Mouse (Mus musculus) stomach, postnatal 0 days (tissue): ENCODE measurements around the gene Cdon. TPM values are rescaled to one million over a fixed set of nuclear protein-coding genes. Genes with fewer than 3 reads are reported as not detected.

Experiments used
- ATAC-seq: fragments of 200-750 bp; cut with Nextera tagmentation; 2 replicates; pipeline ENCODE4 v1.8.0; 2017; ENCODE audit not compliant: low FRiP score, low TSS enrichment
- DNase-seq: peaks from one replicate; pipeline ENCODE4 v3.0.0-alpha.2; 2016; ENCODE audit warnings: low spot score
- H3K27ac ChIP-seq: fragments of 300-500 bp; sonication (generic); replicated peaks from 2 replicates; pipeline ENCODE4 v1.5.1; 2014; ENCODE audit warnings: mild to moderate bottlenecking, control low read depth
- H3K27me3 ChIP-seq: fragments of 300-500 bp; sonication (generic); 2 replicates; pipeline ENCODE4 v1.6.1; 2014; ENCODE audit warnings: low read length; ENCODE audit not compliant: control insufficient read depth, insufficient read depth
- H3K36me3 ChIP-seq: fragments of 300-500 bp; sonication (generic); 2 replicates; pipeline ENCODE4 v1.6.1; 2014; ENCODE audit warnings: low read length, mixed read lengths; ENCODE audit not compliant: control insufficient read depth, insufficient read depth
- H3K4me1 ChIP-seq: fragments of 300-500 bp; sonication (generic); replicated peaks from 2 replicates; pipeline ENCODE4 v1.6.1; 2014; ENCODE audit warnings: antibody characterized with exemption; ENCODE audit not compliant: control insufficient read depth, insufficient read depth
- H3K4me2 ChIP-seq: fragments of 300-500 bp; sonication (generic); replicated peaks from 2 replicates; pipeline ENCODE4 v1.6.1; 2014; ENCODE audit warnings: low read depth, mild to moderate bottlenecking, control low read depth, moderate library complexity
- H3K4me3 ChIP-seq: fragments of 300-500 bp; sonication (generic); 2 replicates; pipeline ENCODE4 v1.5.1; 2014; ENCODE audit warnings: low read depth, low read length, control low read depth
- H3K9ac ChIP-seq: fragments of 300-500 bp; sonication (generic); 2 replicates; pipeline ENCODE4 v1.6.1; 2014; ENCODE audit warnings: mild to moderate bottlenecking, low read length, control low read depth, mixed read lengths
- H3K9me3 ChIP-seq: fragments of 300-500 bp; sonication (generic); 2 replicates; pipeline ENCODE4 v1.6.1; 2016; ENCODE audit warnings: low read length; ENCODE audit not compliant: control insufficient read depth
- CTCF ChIP-seq: IDR thresholded peaks from 2 replicates; pipeline ENCODE4 v1.5.1; 2016; ENCODE audit warnings: antibody characterized with exemption, low read depth, mild to moderate bottlenecking, moderate library complexity
- EP300 ChIP-seq: optimal IDR thresholded peaks from 2 replicates; pipeline ENCODE3; 2016; ENCODE audit warnings: antibody characterized with exemption
- WGBS: fragments of 180-500 bp; shearing (Covaris S2); extraction: QIAGEN DNeasy Blood & Tissue Kit; methylation state at CpG from one replicate; pipeline ENCODE4 v1.1.7; 2014; 5-methylcytosine and 5-hydroxymethylcytosine counted together
- polyA plus RNA-seq: library from polyadenylated mRNA; unstranded; fragments of >200 nt; fragmentation: Nextera tagmentation; extraction: Ambion mirVana; gene quantifications from 2 replicates; pipeline ENCODE4 v1.2.1, GENCODE M21; 2015

Cdon gene
- polyA plus RNA-seq, 1 experiment from 2014 or later: 2.7 TPM

DNA sequence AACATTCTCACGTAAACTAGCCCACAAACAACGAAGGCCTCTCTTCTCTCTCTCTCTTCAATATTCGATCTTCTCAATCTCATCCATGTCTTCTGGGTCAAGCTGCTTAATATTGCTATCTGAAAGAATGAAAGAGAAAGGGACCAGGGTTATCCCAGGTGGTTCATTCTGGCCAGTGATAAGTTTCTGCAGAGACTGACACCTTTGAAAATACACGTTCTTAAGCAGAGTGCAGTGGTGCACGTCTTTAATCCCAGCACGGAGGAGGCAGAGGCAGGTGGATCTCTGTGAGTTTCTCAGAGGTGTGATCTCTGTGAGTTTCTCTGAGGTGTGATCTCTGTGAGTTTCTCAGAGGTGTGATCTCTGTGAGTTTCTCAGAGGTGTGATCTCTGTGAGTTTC is 121.0 kb downstream of the Cdon start:
- Histone ChIP-seq H3K4me2 (no peak overlapping the region), H3K4me1 (no peaks in the 10 kb centered on the region), H3K4me3 (no peak overlapping the region), H3K27ac (no peak overlapping the region), H3K9me3 (no peaks in the 10 kb centered on the region), H3K36me3 (no peaks in the 10 kb centered on the region), H3K27me3 (no peaks in the 10 kb centered on the region), H3K9ac (no peak overlapping the region)
- TF ChIP-seq CTCF (no peak), EP300 (no peak)
- DNase-seq (no peak), ATAC-seq (no peak)
- WGBS: 67% methylated on average over 6 of the region's 6 CpGs

DNA sequence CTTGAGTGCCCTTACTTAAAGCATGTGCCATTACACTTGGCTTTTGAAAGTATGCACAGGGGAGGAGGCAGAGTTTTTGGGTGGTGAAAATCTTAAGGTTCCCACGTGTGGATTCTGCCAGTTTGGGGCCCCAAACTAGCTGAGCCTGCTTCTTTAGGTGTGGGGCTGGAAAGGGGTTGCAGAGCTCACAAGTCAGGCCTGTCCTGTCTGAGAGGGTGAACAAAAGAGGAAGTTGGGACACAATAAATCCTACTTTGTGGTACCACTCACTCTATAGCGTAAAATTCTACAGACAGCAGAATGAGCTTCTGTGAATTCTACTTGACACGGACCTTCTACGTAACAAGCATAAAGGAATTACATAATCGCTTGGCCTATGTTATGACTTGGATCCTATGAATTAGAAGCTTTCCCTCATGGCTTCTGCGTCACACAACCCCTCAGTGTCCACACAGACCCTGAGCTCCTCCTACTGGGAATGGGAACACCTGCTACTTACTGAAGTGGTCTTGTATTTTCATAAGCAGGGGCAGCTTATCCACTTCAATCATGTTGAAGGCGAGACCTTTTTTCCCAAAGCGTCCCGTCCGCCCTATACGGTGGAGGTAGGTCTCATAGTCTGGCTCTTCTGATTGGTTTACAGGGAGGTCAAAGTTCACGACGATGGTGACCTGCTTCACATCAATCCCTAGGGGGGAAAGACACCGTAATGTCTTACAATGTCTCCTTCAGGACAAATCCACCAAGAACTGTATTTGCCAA is 122.4 kb downstream of the Cdon start:
- ATAC-seq (no peak), DNase-seq (no peak)
- H3K27ac ChIP-seq: no peak overlapping the region
- no peaks in the 10 kb centered on the region for H3K36me3 ChIP-seq
- H3K9me3 ChIP-seq: no peaks in the 10 kb centered on the region
- H3K27me3 ChIP-seq: no peaks in the 10 kb centered on the region
- H3K4me3 ChIP-seq: no peak overlapping the region
- TF ChIP-seq EP300 (no peak), CTCF (no peak)
- no peak overlapping the region for H3K9ac ChIP-seq
- no peaks in the 10 kb centered on the region for H3K4me1 ChIP-seq
- H3K4me2 ChIP-seq: no peak overlapping the region
- 74% methylated on average over 14 of the region's 14 CpGs for WGBS

DNA sequence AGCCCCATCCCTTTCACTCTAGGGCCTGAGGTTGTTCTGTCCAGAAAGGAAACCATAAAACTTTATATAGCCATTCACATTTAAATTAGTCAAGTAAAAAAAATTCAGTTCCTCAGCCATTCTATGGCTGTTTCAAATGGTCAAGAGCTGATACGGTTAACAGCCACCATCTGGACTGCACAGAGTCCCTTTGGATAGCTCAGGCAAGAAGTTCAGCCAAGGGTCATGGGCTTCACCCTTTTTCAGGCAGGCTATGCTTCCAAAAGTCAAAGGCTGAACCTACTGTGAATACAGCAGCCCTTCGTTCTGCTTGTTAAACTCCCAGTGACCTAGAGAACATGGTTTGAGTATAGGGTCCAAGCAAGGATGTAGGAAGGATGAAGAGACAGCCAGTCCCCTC is 123.7 kb downstream of the Cdon start:
- Histone ChIP-seq H3K4me1 (no peaks in the 10 kb centered on the region), H3K36me3 (no peaks in the 10 kb centered on the region), H3K27me3 (no peaks in the 10 kb centered on the region), H3K4me2 (no peak overlapping the region), H3K9ac (no peak overlapping the region), H3K4me3 (no peak overlapping the region), H3K27ac (no peak overlapping the region), H3K9me3 (no peaks in the 10 kb centered on the region)
- no peak for ATAC-seq
- no peak for DNase-seq
- TF ChIP-seq CTCF (no peak), EP300 (no peak)
- WGBS: 59% methylated on average over 2 of the region's 2 CpGs

DNA sequence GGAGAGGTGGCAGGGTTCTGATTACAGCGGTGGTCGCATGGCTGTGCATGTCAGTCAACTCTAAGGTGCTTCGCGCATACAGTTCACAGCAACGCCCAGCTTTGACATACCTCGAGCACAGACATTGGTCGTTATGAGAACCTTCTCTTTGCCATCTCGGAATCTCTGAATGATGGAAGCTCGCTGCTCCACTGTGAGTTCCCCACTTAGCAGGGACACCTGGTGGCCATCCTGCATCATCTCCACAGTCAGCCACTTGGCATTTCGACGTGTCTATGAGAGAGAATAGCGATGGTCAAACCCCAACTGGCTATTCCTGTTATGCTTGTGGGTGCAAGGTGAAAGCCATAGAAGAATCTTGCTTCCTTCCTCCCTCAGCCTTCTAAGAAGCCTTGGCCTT is 124.8 kb downstream of the Cdon start:
- Histone ChIP-seq H3K9me3 (no peaks in the 10 kb centered on the region), H3K4me1 (no peaks in the 10 kb centered on the region), H3K27ac (no peak overlapping the region), H3K27me3 (no peaks in the 10 kb centered on the region), H3K4me2 (no peak overlapping the region), H3K9ac (no peak overlapping the region), H3K4me3 (no peak overlapping the region), H3K36me3 (no peaks in the 10 kb centered on the region)
- ATAC-seq: no peak
- 67% methylated on average over 12 of the region's 12 CpGs for WGBS
- DNase-seq: no peak
- TF ChIP-seq CTCF (peak; percentile 52), EP300 (no peak)

DNA sequence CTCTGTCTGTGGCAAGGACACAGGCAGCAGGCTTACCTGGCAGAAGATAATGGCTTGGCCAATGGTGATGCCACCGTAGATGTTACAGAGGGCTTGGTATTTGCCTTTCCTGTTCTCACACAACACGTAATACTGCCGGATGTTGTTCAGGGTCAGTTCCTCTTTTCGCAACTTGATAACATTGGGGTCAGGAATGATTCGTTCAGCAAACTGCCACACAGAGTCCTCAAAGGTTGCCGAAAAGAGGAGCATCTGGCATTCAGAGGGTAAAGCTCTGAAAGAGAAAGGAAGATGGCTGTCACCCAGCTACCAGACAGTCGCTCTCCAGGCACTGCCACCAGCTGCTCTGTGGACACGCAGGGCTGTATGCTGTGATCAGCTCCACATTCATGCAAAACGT is 125.8 kb downstream of the Cdon start:
- TF ChIP-seq EP300 (no peak), CTCF (no peak)
- DNase-seq: no peak
- whole genome bisulfite sequencing: 68% methylated on average over 9 of the region's 9 CpGs
- Histone ChIP-seq H3K9me3 (no peaks in the 10 kb centered on the region), H3K9ac (no peak overlapping the region), H3K36me3 (no peaks in the 10 kb centered on the region), H3K4me2 (no peak overlapping the region), H3K4me3 (no peak overlapping the region), H3K27me3 (no peaks in the 10 kb centered on the region), H3K4me1 (no peaks in the 10 kb centered on the region), H3K27ac (no peak overlapping the region)
- ATAC-seq: no peak

DNA sequence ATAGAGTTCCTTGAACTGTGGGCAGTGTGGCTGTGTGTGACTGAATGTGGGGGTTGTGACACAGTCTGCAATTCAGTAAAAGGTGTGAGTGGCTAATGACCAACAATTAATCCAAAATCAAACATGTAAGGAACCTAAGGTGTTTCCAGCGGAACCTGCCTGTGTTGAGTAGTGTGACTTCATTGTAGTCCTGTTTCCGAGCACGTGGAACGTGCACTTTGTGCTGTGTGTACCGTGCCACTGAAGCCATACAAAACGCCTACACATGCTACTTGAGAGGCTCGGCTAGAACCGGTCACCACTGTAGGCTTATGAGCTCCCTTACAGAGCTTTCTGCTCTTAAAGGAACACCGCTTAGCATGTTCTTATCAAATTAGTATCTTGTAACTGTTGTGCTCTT is 127.5 kb downstream of the Cdon start:
- no peak for DNase-seq
- peak; percentile 73 for ATAC-seq
- WGBS: 53% methylated on average over 9 of the region's 9 CpGs

More for the DNA sequence above, 127.5 kb downstream of the Cdon start:
- H3K4me2 ChIP-seq: no peak overlapping the region
- no peak overlapping the region for H3K9ac ChIP-seq
- H3K27me3 ChIP-seq: no peaks in the 10 kb centered on the region
- H3K27ac ChIP-seq: no peak overlapping the region
- no peaks in the 10 kb centered on the region for H3K9me3 ChIP-seq
- no peaks in the 10 kb centered on the region for H3K36me3 ChIP-seq
- H3K4me3 ChIP-seq: no peak overlapping the region
- no peaks in the 10 kb centered on the region for H3K4me1 ChIP-seq
- TF ChIP-seq EP300: no peak
- TF ChIP-seq CTCF: no peak
